Mouse (Mus musculus): ENCODE results near the gene Il16. TPM values are rescaled to one million over a fixed set of nuclear protein-coding genes. Genes with fewer than 3 reads are reported as not detected.

Gene Il16
- polyA plus RNA-seq, 1 experiment, result not detected

DNA sequence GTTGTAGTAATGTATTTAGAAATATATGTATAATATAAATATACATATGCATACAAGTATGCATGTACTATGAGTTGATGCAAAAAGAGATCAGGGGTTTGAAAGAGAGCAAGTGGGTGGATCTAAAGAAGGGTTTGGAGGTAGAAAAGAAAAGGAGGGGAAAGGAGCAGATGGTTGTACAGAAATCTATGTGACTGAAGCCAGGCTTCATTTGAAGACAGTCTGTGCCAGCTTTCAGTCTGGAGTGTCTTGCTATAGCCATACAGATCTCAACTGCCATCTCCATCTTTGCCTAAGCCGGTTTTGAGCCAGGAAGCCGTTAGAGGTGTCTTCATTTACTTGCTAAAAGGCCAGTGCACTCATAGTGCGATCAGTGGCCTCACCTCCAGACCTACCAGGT, 130.3 kb downstream of the Il16 start:
- Histone ChIP-seq H3K36me3 (ENCODE audit: control insufficient read depth, insufficient read depth, low read length, poor library complexity, severe bottlenecking) (no peaks in the 10 kb centered on the region), H3K4me3 (ENCODE audit: low read depth, low read length) (no peak overlapping the region), H3K9me3 (replicated peaks; ENCODE audit: control insufficient read depth, insufficient read depth, low read length, poor library complexity, severe bottlenecking) (no peaks in the 10 kb centered on the region)

DNA sequence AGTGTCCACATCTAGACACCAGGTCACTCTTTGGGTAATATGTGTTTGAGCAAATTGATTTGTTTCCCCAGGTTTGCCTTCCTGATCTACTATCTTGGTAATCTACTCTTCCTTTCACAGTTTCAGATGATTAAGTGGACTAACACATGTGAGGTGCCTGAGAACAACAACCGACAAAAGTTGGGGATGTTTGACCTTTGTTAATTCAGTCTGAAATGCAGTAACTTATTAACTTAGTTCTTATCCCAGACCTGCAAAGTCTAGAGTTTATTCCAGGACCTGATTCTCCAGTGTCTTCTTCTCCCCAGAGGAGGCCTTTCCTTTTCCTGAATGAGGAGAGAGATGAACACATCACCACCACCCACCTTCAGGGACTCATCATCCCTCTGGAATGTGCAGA, 133.6 kb downstream of the Il16 start:
- H3K4me3 ChIP-seq (ENCODE audit: low read depth, low read length), result no peak overlapping the region
- no peak overlapping the region for H3K27ac ChIP-seq (ENCODE audit: insufficient read depth, low read length)
- no peaks in the 10 kb centered on the region for H3K27me3 ChIP-seq (ENCODE audit: control insufficient read depth, insufficient read depth, low read length, poor library complexity, severe bottlenecking)
- H3K4me1 ChIP-seq (ENCODE audit: control insufficient read depth, insufficient read depth, low read length), result no peaks in the 10 kb centered on the region
- TF ChIP-seq POLR2A (IDR thresholded peaks at IDR 0.05; ENCODE audit: insufficient read depth, low read length) (no peak), CTCF (IDR thresholded peaks at IDR 0.05; ENCODE audit: low read depth, low read length) (no peak), EP300 (IDR thresholded peaks at IDR 0.05; ENCODE audit: insufficient read depth, low read depth, low read length) (no peak)
- no peaks in the 10 kb centered on the region for H3K9me3 ChIP-seq (replicated peaks; ENCODE audit: control insufficient read depth, insufficient read depth, low read length, poor library complexity, severe bottlenecking)
- H3K36me3 ChIP-seq (ENCODE audit: control insufficient read depth, insufficient read depth, low read length, poor library complexity, severe bottlenecking), result no peaks in the 10 kb centered on the region
- H3K9ac ChIP-seq (ENCODE audit: low read depth, poor library complexity, severe bottlenecking), result no peak overlapping the region

More for the DNA sequence above, 130.3 kb downstream of the Il16 start:
- peaks cover 1% of the 10 kb centered on the region for H3K4me1 ChIP-seq (ENCODE audit: control insufficient read depth, insufficient read depth, low read length)
- no peaks in the 10 kb centered on the region for H3K27me3 ChIP-seq (ENCODE audit: control insufficient read depth, insufficient read depth, low read length, poor library complexity, severe bottlenecking)
- no peak overlapping the region for H3K9ac ChIP-seq (ENCODE audit: low read depth, poor library complexity, severe bottlenecking)
- no peak overlapping the region for H3K27ac ChIP-seq (ENCODE audit: insufficient read depth, low read length)
- TF ChIP-seq EP300 (IDR thresholded peaks at IDR 0.05; ENCODE audit: insufficient read depth, low read depth, low read length) (no peak), CTCF (IDR thresholded peaks at IDR 0.05; ENCODE audit: low read depth, low read length) (no peak), POLR2A (IDR thresholded peaks at IDR 0.05; ENCODE audit: insufficient read depth, low read length) (no peak)

DNA sequence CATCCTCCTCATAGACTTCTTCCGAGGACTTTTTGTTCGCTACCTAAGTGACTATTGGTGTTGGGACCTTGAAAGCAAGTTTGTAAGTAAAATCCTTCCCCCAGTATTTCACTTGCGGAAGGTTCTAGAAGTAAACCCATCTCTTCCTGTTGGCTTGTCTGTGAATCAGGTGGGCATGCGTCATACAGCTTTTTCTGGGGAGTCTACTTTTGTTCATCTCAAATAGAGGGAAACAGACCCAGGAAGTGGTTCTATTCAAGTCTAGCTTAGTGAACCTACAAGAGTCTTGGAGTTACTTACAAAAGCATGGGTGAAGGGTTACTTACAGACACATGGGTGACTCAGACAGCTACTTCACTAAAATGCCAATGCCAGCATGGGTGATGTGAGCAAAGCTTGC, 135.6 kb downstream of the Il16 start:
- TF ChIP-seq EP300 (IDR thresholded peaks at IDR 0.05; ENCODE audit: insufficient read depth, low read depth, low read length) (no peak), POLR2A (IDR thresholded peaks at IDR 0.05; ENCODE audit: insufficient read depth, low read length) (no peak), CTCF (IDR thresholded peaks at IDR 0.05; ENCODE audit: low read depth, low read length) (no peak)
- Histone ChIP-seq H3K27ac (ENCODE audit: insufficient read depth, low read length) (no peak overlapping the region), H3K9ac (ENCODE audit: low read depth, poor library complexity, severe bottlenecking) (no peak overlapping the region), H3K4me1 (ENCODE audit: control insufficient read depth, insufficient read depth, low read length) (no peaks in the 10 kb centered on the region), H3K36me3 (ENCODE audit: control insufficient read depth, insufficient read depth, low read length, poor library complexity, severe bottlenecking) (no peaks in the 10 kb centered on the region), H3K27me3 (ENCODE audit: control insufficient read depth, insufficient read depth, low read length, poor library complexity, severe bottlenecking) (no peaks in the 10 kb centered on the region), H3K9me3 (replicated peaks; ENCODE audit: control insufficient read depth, insufficient read depth, low read length, poor library complexity, severe bottlenecking) (no peaks in the 10 kb centered on the region), H3K4me3 (ENCODE audit: low read depth, low read length) (no peak overlapping the region)

DNA sequence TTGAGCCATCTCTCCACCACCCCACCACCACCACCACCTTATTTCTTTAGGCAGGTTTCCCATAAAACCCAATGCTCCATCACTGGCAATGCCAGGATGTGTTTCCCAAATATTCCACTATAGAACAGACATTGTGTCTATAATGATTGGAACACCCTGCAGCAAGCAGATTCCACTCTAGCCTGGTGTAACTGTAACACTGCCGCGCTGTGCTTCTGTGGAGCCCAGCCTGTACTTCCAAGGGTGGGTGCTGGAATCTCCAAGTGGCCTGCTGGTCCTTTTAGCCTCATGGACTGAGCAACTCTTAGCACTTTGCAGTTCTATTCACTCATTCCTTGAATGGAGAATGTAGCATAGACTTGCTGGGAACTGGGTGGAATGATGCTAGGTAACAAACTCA, 138.7 kb downstream of the Il16 start:
- H3K4me1 ChIP-seq (ENCODE audit: control insufficient read depth, insufficient read depth, low read length), result no peaks in the 10 kb centered on the region
- TF ChIP-seq EP300 (IDR thresholded peaks at IDR 0.05; ENCODE audit: insufficient read depth, low read depth, low read length), result no peak
- no peak for TF ChIP-seq POLR2A (IDR thresholded peaks at IDR 0.05; ENCODE audit: insufficient read depth, low read length)
- no peak for TF ChIP-seq CTCF (IDR thresholded peaks at IDR 0.05; ENCODE audit: low read depth, low read length)
- H3K36me3 ChIP-seq (ENCODE audit: control insufficient read depth, insufficient read depth, low read length, poor library complexity, severe bottlenecking), result no peaks in the 10 kb centered on the region
- no peak overlapping the region for H3K9ac ChIP-seq (ENCODE audit: low read depth, poor library complexity, severe bottlenecking)
- H3K9me3 ChIP-seq (replicated peaks; ENCODE audit: control insufficient read depth, insufficient read depth, low read length, poor library complexity, severe bottlenecking), result no peaks in the 10 kb centered on the region
- no peaks in the 10 kb centered on the region for H3K27me3 ChIP-seq (ENCODE audit: control insufficient read depth, insufficient read depth, low read length, poor library complexity, severe bottlenecking)
- H3K27ac ChIP-seq (ENCODE audit: insufficient read depth, low read length), result no peak overlapping the region
- H3K4me3 ChIP-seq (ENCODE audit: low read depth, low read length), result no peak overlapping the region

DNA sequence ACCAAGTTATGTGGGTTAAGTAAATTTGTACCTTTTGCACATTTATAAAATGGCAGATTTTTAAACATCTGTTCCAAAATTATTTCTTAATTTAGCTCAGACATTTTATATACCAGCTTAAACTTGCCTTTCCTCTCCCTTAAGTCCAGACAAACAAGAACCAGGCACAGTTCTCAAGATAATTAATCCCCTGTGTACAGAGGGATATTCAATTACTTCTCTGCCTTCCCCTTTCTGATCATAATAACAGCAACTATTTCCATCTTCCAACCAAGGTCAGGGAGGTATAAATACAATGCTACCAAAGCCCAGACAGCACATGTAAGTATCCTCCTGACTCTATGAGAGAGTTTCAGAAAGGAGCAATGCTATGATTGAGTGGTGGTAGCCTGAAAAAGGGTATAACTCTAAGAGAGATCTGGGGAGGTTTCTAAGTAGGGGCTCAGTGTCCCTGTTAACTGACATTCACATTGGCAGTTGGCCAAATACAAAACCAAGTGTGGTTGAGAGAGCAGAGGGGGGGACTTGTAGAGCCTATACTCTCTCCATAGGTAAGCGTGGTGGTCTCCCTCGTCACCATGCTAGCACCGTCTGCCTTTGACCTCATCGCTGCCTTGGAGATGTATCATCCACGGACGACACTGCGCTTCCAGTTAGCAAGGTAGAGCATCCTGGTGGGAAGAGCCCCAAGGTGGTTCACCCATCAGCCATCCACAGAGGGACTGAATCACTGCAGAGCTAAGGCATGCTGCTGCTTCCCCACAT, 141.2 kb downstream of the Il16 start:
- H3K9me3 ChIP-seq (replicated peaks; ENCODE audit: control insufficient read depth, insufficient read depth, low read length, poor library complexity, severe bottlenecking), result no peaks in the 10 kb centered on the region
- H3K9ac ChIP-seq (ENCODE audit: low read depth, poor library complexity, severe bottlenecking), result no peak overlapping the region
- no peak overlapping the region for H3K4me3 ChIP-seq (ENCODE audit: low read depth, low read length)
- TF ChIP-seq CTCF (IDR thresholded peaks at IDR 0.05; ENCODE audit: low read depth, low read length) (no peak), POLR2A (IDR thresholded peaks at IDR 0.05; ENCODE audit: insufficient read depth, low read length) (no peak), EP300 (IDR thresholded peaks at IDR 0.05; ENCODE audit: insufficient read depth, low read depth, low read length) (no peak)
- H3K4me1 ChIP-seq (ENCODE audit: control insufficient read depth, insufficient read depth, low read length), result no peaks in the 10 kb centered on the region
- no peaks in the 10 kb centered on the region for H3K36me3 ChIP-seq (ENCODE audit: control insufficient read depth, insufficient read depth, low read length, poor library complexity, severe bottlenecking)
- no peaks in the 10 kb centered on the region for H3K27me3 ChIP-seq (ENCODE audit: control insufficient read depth, insufficient read depth, low read length, poor library complexity, severe bottlenecking)
- no peak overlapping the region for H3K27ac ChIP-seq (ENCODE audit: insufficient read depth, low read length)

DNA sequence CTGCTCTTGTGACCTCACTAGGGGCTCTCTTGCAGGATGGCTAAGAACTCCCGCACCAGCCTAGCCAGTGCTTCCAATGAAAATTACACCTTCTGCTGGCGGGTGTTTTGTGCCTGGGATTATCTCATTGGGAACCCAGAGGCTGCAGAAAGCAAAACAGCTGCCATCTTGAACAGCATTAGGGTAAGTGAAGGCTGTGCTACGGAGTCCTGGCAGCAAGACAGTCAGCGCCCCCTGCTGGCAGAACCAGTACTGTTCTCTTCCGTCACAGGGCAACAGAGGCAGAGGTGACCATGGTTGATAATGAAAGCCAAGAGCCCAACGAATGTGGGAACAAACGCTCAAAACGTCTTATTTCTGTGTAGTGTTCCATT, 145.6 kb downstream of the Il16 start:
- no peak overlapping the region for H3K27ac ChIP-seq (ENCODE audit: insufficient read depth, low read length)
- TF ChIP-seq EP300 (IDR thresholded peaks at IDR 0.05; ENCODE audit: insufficient read depth, low read depth, low read length) (no peak), CTCF (IDR thresholded peaks at IDR 0.05; ENCODE audit: low read depth, low read length) (peak; percentile 92)
- no peak overlapping the region for H3K9ac ChIP-seq (ENCODE audit: low read depth, poor library complexity, severe bottlenecking)
- no peaks in the 10 kb centered on the region for H3K27me3 ChIP-seq (ENCODE audit: control insufficient read depth, insufficient read depth, low read length, poor library complexity, severe bottlenecking)
- no peaks in the 10 kb centered on the region for H3K4me1 ChIP-seq (ENCODE audit: control insufficient read depth, insufficient read depth, low read length)
- no peaks in the 10 kb centered on the region; the same call in 1 of the 2 replicates for H3K9me3 ChIP-seq (replicated peaks; ENCODE audit: control insufficient read depth, insufficient read depth, low read length, poor library complexity, severe bottlenecking)
- no peaks in the 10 kb centered on the region for H3K36me3 ChIP-seq (ENCODE audit: control insufficient read depth, insufficient read depth, low read length, poor library complexity, severe bottlenecking)
- H3K4me3 ChIP-seq (ENCODE audit: low read depth, low read length), result no peak overlapping the region
